Mouse (Mus musculus) kidney, adult 2 months (tissue): ENCODE data around the gene Slc36a2.

Source experiments
- CTCF ChIP-seq: fragments of 200-500 bp; conservative IDR thresholded peaks from 2 replicates; pipeline ENCODE4 v1.5.1; 2011; ENCODE audit warnings: low read depth, mild to moderate bottlenecking, control low read depth, low read length, moderate library complexity, mixed read lengths; ENCODE audit not compliant: insufficient read depth, insufficient read length
- POLR2A ChIP-seq: fragments of 200-500 bp; IDR thresholded peaks from one replicate; pipeline ENCODE4 v1.6.1; 2011; ENCODE audit warnings: low read depth, low read length, control low read depth

GRCm38 (mm10) chr11:55190216-55190615 lies 5.3 kb upstream of the Slc36a2 start:
- TF ChIP-seq CTCF (no peak), POLR2A (no peak)
